Mouse (Mus musculus): Measurements from ENCODE around the gene Sowahc. TPM values are rescaled to one million over a fixed set of nuclear protein-coding genes. Genes with fewer than 3 reads are reported as not detected.

Gene Sowahc
- polyA plus RNA-seq (2014; fragmentation: Nextera tagmentation; extraction: Ambion mirVana): 13.7 and 15.2 TPM in 2 replicates

DNA sequence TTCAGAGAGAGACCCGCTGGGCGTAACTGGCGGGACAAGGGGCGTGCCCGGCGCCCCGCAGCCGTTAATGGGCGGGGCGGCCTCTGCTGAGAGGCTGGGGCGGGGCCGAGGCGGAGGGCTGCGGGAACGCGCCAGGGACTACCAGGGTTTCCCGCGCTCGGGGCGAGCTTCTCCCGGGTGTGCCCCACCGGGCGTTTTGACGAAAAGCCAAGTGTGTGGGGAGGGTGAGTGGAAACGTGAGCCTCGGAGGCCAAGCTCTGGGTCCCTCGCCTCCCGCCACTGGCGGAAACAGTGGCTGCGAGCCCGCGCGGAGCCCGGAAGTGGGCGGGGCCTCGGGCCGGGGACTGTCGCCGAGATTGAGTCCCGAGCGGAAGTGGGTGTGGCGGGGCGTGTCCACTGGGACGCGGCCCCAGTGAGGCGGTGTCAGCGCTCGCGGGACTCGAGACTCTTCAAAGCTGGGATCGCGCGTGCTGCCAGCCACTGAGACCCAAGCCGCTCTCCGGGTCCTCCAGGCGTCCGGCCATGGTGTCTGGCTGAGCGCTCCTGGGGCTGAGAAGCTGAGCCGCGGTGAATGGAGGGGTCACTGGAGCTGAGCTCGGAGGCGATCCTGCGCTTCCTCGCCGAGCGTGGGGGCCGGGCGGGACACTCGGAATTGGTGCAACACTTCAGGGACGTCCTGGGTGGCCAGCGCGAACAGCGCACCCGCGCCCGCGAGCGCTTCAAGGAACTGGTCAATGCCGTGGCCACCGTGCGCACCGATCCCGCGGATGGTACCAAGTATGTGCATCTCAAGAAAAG lies at the start of gene Sowahc, which contains the start of gene Sept10:
Sowahc (plus strand) TSS at position 481 of the 798 bp plus-strand sequence.
Sept10 (minus strand) TSS at position 375 of the 798 bp plus-strand sequence.
- no peaks in the 10 kb centered on the region for H3K9me3 ChIP-seq (ENCODE audit: control insufficient read depth, low read length)
- peak within 1 kb of the TSS; percentile 99 for H3K4me2 ChIP-seq (ENCODE audit: low read depth, low read length, severe bottlenecking)
- peak within 1 kb of the TSS; percentile 80 for H3K4me3 ChIP-seq (ENCODE audit: low read depth, low read length)
- peak; percentile 99 for DNase-seq (ENCODE audit: low spot score)
- ATAC-seq (replicated peaks; ENCODE audit: low FRiP score): peak; percentile 97
- H3K27ac ChIP-seq (ENCODE audit: low read depth, low read length): peak within 1 kb of the TSS; percentile 96
- WGBS: under 1% methylated on average over 84 of the region's 84 CpGs
- no peaks in the 10 kb centered on the region for H3K36me3 ChIP-seq (ENCODE audit: control insufficient read depth, insufficient read depth, low read length)
- peaks cover 5% of the 10 kb centered on the region for H3K4me1 ChIP-seq (replicated peaks; ENCODE audit: control insufficient read depth, insufficient read depth, low read length)
- H3K9ac ChIP-seq (ENCODE audit: low read length): peak within 1 kb of the TSS; percentile 90
- H3K27me3 ChIP-seq (ENCODE audit: control insufficient read depth, insufficient read depth, low read length): no peaks in the 10 kb centered on the region

DNA sequence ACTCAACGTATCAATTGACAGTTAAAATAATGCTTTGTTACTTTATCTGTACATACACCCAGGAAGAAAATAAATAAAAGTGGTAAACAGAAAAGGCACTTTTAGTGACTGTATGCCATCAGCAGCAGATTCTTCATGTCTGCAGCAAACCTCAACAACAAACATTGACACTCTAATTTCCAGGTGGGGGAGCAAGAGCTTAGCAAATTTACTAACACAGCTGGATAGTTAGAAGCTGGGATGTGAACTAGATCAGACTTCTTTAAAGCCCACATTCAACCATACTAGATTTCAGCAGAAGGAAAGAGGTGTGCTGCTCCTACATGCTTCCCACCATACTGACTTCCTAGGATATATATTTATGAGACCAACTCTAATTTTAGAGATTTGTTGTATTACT lies 49.2 kb upstream of the Sowahc start:
- Histone ChIP-seq H3K9ac (ENCODE audit: low read length) (no peak overlapping the region), H3K4me1 (replicated peaks; ENCODE audit: control insufficient read depth, insufficient read depth, low read length) (no peaks in the 10 kb centered on the region), H3K36me3 (ENCODE audit: control insufficient read depth, insufficient read depth, low read length) (no peaks in the 10 kb centered on the region; the same call in 1 of the 2 replicates), H3K4me2 (ENCODE audit: low read depth, low read length, severe bottlenecking) (no peak overlapping the region), H3K27me3 (ENCODE audit: control insufficient read depth, insufficient read depth, low read length) (no peaks in the 10 kb centered on the region), H3K4me3 (ENCODE audit: low read depth, low read length) (no peak overlapping the region), H3K9me3 (ENCODE audit: control insufficient read depth, low read length) (no peaks in the 10 kb centered on the region), H3K27ac (ENCODE audit: low read depth, low read length) (no peak overlapping the region)
- no peak for ATAC-seq (replicated peaks; ENCODE audit: low FRiP score)
- DNase-seq (ENCODE audit: low spot score): no peak
- WGBS: 94% methylated on average over 1 of the region's 1 CpGs

DNA sequence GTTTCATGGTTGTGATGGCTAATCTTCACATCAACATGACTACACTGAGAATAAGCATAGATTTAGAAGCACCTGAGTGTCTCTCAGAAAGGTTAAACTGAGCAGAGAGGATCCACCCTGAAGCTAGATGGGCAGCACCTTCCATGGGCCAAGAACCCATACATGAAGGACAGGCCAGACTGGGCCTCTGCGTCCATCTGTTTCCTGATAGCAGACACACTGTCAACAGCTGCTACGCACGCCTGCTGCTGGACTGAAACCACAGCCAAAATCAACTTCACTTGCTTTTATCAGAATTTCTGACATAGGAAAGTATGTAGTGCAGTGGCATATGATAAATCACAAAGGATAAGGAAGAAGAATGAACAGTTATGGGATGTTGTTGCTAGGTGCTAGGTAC lies 42.1 kb upstream of the Sowahc start:
- no peak for DNase-seq (ENCODE audit: low spot score)
- no peaks in the 10 kb centered on the region for H3K4me1 ChIP-seq (replicated peaks; ENCODE audit: control insufficient read depth, insufficient read depth, low read length)
- H3K9me3 ChIP-seq (ENCODE audit: control insufficient read depth, low read length): no peaks in the 10 kb centered on the region
- no peak overlapping the region for H3K4me3 ChIP-seq (ENCODE audit: low read depth, low read length)
- no peak overlapping the region for H3K9ac ChIP-seq (ENCODE audit: low read length)
- H3K27ac ChIP-seq (ENCODE audit: low read depth, low read length): no peak overlapping the region
- 96% methylated on average over 3 of the region's 3 CpGs for WGBS
- H3K4me2 ChIP-seq (ENCODE audit: low read depth, low read length, severe bottlenecking): no peak overlapping the region
- H3K36me3 ChIP-seq (ENCODE audit: control insufficient read depth, insufficient read depth, low read length): no peaks in the 10 kb centered on the region; the same call in 1 of the 2 replicates
- H3K27me3 ChIP-seq (ENCODE audit: control insufficient read depth, insufficient read depth, low read length): no peaks in the 10 kb centered on the region
- no peak for ATAC-seq (replicated peaks; ENCODE audit: low FRiP score)

DNA sequence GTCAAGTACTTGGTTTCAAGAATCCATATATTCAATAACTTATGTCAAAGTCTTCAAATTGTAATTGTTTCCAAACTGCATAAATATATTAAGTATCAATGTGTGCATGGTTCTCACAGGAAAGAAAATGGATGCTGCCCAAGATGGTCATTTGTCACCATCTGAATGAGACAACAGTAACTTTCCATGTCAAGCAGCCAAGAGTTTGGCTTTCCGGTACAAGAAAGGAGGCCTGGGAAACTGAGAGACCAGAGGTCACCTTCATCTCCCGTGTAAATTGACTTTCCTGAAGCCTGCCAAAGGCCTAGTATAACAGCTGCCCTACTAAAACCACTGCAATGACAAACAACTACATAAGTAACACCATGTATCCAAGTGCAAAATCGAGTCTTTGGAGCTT lies 39.4 kb upstream of the Sowahc start:
- Histone ChIP-seq H3K9me3 (ENCODE audit: control insufficient read depth, low read length) (no peaks in the 10 kb centered on the region), H3K9ac (ENCODE audit: low read length) (no peak overlapping the region), H3K4me1 (replicated peaks; ENCODE audit: control insufficient read depth, insufficient read depth, low read length) (no peaks in the 10 kb centered on the region), H3K4me3 (ENCODE audit: low read depth, low read length) (no peak overlapping the region), H3K27me3 (ENCODE audit: control insufficient read depth, insufficient read depth, low read length) (no peaks in the 10 kb centered on the region), H3K36me3 (ENCODE audit: control insufficient read depth, insufficient read depth, low read length) (no peaks in the 10 kb centered on the region), H3K4me2 (ENCODE audit: low read depth, low read length, severe bottlenecking) (no peak overlapping the region), H3K27ac (ENCODE audit: low read depth, low read length) (no peak overlapping the region)
- ATAC-seq (replicated peaks; ENCODE audit: low FRiP score) (no peak), DNase-seq (ENCODE audit: low spot score) (no peak)
- 86% methylated on average over 3 of the region's 3 CpGs for WGBS

DNA sequence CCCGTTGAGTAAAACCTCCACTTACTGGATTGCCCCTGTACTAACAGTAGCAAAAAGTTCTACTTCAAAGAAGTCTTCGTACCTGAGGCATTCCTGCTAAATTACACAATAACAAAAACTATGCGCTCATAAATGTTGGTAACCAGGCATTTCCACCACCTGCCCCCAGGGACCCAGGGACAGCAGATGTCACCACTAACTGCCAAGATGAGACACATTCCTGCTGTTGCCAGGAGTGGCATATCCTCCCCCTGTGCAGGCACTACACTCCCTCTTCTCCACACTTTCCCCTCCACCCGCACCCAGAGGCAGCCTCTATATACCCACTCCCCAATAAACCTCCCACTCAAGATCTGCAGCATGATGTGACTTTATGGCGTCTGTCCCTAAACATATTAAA lies 26.9 kb upstream of the Sowahc start:
- ATAC-seq (replicated peaks; ENCODE audit: low FRiP score) (no peak), DNase-seq (ENCODE audit: low spot score) (no peak)
- Histone ChIP-seq H3K9me3 (ENCODE audit: control insufficient read depth, low read length) (no peaks in the 10 kb centered on the region), H3K36me3 (ENCODE audit: control insufficient read depth, insufficient read depth, low read length) (no peaks in the 10 kb centered on the region; the same call in 1 of the 2 replicates), H3K27me3 (ENCODE audit: control insufficient read depth, insufficient read depth, low read length) (no peaks in the 10 kb centered on the region), H3K27ac (ENCODE audit: low read depth, low read length) (no peak overlapping the region), H3K4me3 (ENCODE audit: low read depth, low read length) (no peak overlapping the region), H3K4me1 (replicated peaks; ENCODE audit: control insufficient read depth, insufficient read depth, low read length) (no peaks in the 10 kb centered on the region), H3K4me2 (ENCODE audit: low read depth, low read length, severe bottlenecking) (no peak overlapping the region), H3K9ac (ENCODE audit: low read length) (no peak overlapping the region)
- 87% methylated on average over 5 of the region's 5 CpGs for WGBS

DNA sequence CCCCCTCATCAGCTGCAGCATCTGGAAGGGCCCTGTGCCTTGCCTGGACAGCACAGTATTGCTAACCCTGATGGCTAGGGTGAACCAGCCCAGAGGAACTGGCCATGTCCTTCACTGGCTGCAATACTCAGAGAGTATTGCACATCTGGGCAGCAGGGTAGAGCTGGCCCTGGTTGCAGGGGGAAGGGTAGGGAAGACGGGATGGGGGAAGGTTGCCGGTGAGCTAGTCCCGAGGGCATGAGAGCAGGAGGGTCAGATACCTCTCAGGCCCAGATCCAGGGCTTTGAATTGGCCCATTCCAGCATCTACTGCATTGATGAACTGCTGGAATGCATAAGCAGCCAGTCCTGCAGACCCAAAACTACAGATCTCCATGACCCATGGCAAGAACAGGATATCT lies 25.0 kb upstream of the Sowahc start:
- Histone ChIP-seq H3K9me3 (ENCODE audit: control insufficient read depth, low read length) (no peaks in the 10 kb centered on the region), H3K27me3 (ENCODE audit: control insufficient read depth, insufficient read depth, low read length) (no peaks in the 10 kb centered on the region), H3K27ac (ENCODE audit: low read depth, low read length) (no peak overlapping the region), H3K4me1 (replicated peaks; ENCODE audit: control insufficient read depth, insufficient read depth, low read length) (no peaks in the 10 kb centered on the region), H3K4me2 (ENCODE audit: low read depth, low read length, severe bottlenecking) (no peak overlapping the region), H3K36me3 (ENCODE audit: control insufficient read depth, insufficient read depth, low read length) (no peaks in the 10 kb centered on the region; the same call in 1 of the 2 replicates), H3K9ac (ENCODE audit: low read length) (no peak overlapping the region), H3K4me3 (ENCODE audit: low read depth, low read length) (no peak overlapping the region)
- ATAC-seq (replicated peaks; ENCODE audit: low FRiP score) (no peak), DNase-seq (ENCODE audit: low spot score) (no peak)
- 85% methylated on average over 3 of the region's 3 CpGs for WGBS

DNA sequence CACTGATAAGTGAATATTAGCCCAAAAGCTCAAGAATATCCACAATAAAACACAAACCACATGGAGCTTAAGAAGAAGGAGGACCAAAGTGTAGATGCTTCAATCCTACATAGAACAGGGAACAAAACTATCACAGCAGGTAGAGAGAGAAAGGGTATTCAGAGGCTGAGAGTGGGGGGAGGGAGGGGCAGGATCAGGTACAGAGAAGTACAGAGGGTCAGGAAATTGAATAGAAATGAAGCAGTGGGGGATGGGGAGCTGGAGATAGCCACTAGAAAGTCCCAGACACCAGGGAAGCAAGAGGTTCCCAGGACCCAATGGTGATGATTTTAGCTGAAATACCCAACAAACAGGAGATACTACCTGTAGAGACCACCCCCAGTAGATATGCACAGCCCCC lies 21.7 kb upstream of the Sowahc start:
- Histone ChIP-seq H3K9ac (ENCODE audit: low read length) (no peak overlapping the region), H3K36me3 (ENCODE audit: control insufficient read depth, insufficient read depth, low read length) (no peaks in the 10 kb centered on the region; the same call in 1 of the 2 replicates), H3K4me3 (ENCODE audit: low read depth, low read length) (no peak overlapping the region), H3K9me3 (ENCODE audit: control insufficient read depth, low read length) (no peaks in the 10 kb centered on the region), H3K27me3 (ENCODE audit: control insufficient read depth, insufficient read depth, low read length) (no peaks in the 10 kb centered on the region), H3K27ac (ENCODE audit: low read depth, low read length) (no peak overlapping the region), H3K4me1 (replicated peaks; ENCODE audit: control insufficient read depth, insufficient read depth, low read length) (no peaks in the 10 kb centered on the region), H3K4me2 (ENCODE audit: low read depth, low read length, severe bottlenecking) (no peak overlapping the region)
- no peak for DNase-seq (ENCODE audit: low spot score)
- no peak for ATAC-seq (replicated peaks; ENCODE audit: low FRiP score)

DNA sequence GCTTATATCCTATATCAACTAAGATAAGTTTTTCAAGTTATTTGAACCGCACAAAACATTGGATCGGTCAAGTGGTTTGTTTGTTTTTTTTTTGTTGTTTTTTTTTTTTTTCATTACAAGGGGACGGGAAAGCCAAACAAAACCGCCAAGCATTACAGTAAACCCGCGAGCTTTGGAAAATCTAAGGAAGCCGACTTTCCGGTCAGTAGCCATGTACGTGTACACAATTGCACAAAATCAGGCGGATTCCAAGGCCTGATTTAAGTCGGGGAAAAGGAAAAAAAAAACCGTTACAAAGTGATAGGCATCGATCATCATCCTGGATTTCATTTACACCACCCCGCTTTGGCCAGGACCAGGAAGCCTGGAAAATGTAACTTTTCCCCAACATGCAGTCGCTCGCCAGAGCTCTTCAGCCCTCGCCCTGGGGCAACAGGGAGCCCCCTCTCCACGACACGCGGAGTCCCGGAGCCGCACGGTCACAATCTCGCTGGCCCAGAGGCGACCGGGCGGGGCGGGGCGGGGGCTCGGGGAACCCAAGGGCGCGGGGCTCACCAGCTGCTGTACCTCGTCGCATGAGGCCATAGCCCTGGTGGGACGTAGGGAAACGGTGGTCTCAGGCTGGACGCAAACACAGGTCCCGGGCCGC lies 805 bp upstream of the Sowahc start:
- DNase-seq (ENCODE audit: low spot score) (no peak), ATAC-seq (replicated peaks; ENCODE audit: low FRiP score) (no peak)
- no peaks in the 10 kb centered on the region for H3K9me3 ChIP-seq (ENCODE audit: control insufficient read depth, low read length)
- 2% methylated on average over 39 of the region's 39 CpGs for WGBS
- H3K27ac ChIP-seq (ENCODE audit: low read depth, low read length): peak overlapping the region; percentile 96
- H3K4me2 ChIP-seq (ENCODE audit: low read depth, low read length, severe bottlenecking): peak overlapping the region; percentile 99
- H3K36me3 ChIP-seq (ENCODE audit: control insufficient read depth, insufficient read depth, low read length): no peaks in the 10 kb centered on the region
- peak overlapping the region; percentile 80 for H3K4me3 ChIP-seq (ENCODE audit: low read depth, low read length)
- no peaks in the 10 kb centered on the region for H3K27me3 ChIP-seq (ENCODE audit: control insufficient read depth, insufficient read depth, low read length)
- H3K9ac ChIP-seq (ENCODE audit: low read length): peak overlapping the region; percentile 90
- peaks cover 5% of the 10 kb centered on the region for H3K4me1 ChIP-seq (replicated peaks; ENCODE audit: control insufficient read depth, insufficient read depth, low read length)

Data from forebrain, embryonic 11.5 days (tissue).